Mouse (Mus musculus) cerebellum, postnatal 25 days (tissue): ENCODE data around the gene Galnt6.
"Not testable (repeated sequence)": the region's sequence is repeated elsewhere in the genome, so short reads cannot be mapped to it uniquely, and the experiment has no call there.

Source experiments
- DNase-seq, 2 experiments: peaks; one replicate each; pipeline ENCODE4 v3.0.0; 2021; ENCODE audit warnings: mixed read lengths in 2 of 2

Galnt6 gene

DNA sequence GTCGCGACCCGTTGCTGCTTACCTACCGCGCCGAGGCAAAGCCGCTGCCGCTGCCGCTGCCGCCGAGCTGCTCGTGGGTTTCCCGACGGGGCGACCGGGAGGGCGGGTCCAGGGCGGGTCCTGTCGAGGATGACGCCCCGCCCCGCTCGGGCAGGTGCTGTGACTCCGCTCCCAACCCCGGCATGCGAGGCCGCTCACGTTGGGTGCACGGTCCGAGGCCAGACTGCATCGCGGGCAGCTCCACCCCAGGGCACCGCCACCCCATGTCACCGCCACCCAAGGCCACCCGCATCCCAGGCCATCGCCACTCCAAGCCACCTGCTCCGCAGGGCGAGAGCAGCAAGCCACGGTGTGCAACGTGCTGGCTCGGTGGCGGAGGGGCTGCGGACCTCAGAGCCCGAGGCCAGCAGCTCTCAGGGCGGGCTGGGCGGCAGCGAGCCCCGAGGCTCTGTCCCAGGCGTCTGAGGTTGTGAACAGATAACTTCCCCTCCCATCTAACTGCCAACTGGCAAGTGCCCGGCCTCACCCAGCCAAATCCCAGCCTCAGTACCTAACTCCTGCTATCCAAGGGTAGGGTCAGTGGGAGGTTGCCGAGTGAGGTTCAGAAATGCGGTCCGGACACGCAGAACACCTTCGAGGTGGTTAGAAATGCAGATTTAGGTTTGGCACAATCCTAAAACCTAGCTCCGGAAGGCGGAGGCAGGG is at the start of gene Galnt6:
Galnt6 (minus strand) TSS at position 96 of the 705 bp plus-strand sequence.
- DNase-seq: peak in 1 of 2 experiments; percentile 28

DNA sequence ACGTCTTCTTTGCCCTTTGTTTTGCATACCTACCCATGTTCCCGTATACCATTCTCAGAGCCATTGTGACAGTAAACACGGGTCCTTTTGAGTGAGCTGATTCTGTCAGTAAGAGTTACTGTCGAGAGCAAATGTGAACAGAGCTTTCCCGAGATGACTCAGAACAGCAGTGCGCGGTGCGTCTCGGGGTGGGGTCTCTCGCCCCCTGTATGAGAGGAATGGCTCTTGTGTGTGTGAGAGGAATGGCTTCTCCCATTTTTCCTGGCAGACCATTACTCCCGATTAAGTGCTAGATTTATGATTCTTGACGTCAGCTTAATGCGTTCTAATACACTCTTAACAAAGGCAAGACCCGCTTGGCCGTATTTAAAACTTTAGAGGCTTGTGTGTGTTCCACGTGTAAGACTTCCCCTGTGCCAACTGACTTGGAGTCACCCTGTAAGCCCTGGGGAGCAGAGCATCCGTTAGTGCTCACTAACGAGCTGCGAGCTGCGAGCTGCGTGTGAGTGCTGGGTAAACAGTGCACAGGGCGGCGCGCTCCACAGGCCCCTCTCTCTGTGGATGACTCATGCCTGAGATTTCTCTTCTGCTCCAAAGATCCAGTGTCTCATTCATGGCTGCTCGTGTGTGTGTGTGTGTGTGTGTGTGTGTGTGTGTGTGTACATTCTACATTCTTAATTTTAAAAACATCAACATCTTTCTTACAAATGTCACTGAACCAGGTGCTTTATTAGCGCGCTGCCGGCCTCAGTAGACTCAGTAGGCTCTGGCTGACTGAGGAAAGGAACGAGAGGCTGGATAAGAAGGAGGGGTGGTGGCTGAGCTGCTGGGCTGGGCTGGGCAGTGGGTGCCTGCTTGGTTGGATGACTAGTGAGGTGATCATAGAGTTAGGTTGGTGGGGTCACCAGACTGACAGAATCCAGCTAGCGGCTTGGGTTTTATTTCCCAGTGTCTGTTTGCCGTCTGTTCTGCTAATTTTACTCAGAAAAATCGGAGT is 48.1 kb upstream of the Galnt6 start:
- peak in 1 of 2 experiments; percentile 43 for DNase-seq

DNA sequence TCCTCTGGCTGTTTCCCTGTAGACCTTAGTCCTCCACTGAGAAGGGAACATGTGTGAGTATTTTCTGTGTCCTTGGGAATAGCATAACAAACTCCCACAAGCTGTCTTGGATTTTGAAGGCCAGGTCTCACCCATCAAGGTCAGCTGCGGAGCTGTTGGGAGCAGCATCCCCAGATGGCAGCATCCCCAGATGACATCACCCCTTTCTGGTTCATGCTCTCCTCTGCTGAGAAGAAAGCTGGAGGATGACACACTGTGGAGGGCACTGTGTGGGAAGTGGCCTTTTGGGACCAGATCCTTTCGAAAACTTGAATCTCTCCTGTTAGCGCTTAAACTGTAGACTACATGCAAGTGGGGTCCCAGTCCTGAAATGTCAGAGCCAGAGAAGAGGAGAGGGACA is 47.2 kb upstream of the Galnt6 start:
- no peak for DNase-seq

DNA sequence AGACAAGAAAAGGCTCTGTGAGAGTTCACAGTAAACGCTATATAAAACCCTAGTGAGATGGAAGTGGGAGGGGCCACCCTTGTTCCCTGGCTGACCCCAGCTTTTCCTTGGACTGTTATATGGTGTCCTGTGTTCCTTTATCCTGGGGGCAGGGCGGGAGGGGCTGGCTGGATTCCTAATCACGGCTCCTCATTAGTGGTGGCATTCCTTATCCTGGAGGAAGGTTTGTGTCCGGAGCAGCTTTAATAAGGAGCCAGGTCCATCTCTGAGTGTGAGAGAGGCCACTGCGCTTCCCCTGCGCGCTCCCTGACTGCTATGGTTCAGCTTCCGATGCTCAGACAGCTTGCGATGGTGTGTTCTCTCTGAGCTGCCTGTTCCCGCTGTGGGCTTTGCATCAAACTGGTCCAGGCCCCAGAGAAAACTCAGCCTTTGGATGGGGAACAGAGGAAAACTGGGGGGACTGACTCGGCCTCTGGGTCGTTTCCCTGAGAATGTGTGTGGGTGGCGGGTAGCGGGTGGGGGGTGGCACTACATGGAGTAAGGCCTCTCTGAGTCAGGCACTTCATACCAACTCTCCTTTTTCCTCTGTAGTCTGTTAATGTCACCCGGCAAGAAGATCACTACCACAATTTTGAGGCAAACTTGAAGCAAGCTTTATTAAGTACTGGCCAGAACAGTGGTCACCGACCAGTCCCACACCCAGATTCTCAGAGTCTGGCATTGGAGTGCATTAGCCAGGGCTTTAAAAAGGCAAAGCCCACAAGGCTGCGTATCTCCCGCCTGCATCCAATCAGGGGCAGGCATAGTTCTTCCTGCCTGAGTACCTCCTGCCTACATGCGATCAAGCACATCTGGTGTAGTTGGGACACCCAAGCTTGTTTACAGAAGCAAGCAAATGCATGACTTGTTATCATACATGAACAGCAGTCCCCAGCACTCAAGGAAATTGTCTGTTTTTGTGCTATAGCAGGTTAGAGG is 46.3 kb upstream of the Galnt6 start:
- DNase-seq: no peak

DNA sequence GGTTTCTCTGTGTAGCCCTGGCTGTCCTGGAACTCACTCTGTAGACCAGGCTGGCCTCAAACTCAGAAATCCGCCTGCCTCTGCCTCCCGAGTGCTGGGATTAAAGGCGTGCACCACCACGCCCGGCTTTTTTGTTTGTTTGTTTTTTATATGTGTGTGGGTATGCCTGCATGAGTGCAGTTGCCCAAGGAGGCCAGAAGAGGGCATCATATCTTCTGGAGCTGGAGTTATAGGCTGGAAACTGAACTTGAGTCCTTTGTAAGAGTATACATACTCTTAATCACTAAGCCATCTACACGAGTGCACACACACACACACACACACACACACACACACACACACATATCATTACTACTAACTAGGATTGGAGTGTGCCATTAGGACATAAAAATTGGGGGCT is 44.7 kb upstream of the Galnt6 start:
- not testable (repeated sequence) for DNase-seq

DNA sequence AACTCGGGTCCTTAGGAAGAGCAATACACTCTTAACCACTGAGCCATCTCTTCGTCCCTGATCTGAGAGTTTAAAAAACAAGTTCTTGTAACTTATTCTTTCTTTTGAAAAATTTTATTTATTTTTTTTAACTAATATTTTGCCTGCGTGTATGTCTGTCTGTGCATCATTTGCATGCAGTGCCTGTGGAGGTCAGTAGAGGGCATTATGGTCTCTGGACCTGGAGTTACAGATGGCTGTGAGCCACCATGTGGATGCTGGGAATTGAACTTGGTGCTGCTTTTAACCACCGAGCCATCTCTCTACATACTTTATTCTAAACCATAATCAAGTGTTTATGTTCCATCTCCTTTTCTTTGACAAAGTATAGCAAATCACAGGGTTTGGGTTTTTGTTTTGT is 43.5 kb upstream of the Galnt6 start:
- no peak for DNase-seq

DNA sequence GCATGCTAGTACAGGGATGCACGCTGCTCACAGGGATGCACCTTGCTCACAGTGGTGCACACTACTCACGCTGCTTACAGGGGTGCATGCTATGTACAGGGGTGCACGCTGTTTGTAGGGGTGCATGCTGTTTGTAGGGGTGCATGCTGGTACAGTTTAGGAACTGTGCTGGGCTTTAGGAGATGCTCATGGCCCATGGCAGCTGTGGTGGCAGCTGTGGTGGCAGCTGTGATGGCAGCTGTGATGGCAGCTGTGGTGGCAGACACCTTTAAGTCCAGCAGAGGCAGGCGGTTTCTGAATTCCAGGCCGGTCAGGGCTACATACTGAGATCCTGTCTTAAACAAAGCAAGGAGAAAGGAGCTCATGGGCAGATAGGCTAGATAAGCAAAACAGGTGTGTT is 41.2 kb upstream of the Galnt6 start:
- no peak for DNase-seq

DNA sequence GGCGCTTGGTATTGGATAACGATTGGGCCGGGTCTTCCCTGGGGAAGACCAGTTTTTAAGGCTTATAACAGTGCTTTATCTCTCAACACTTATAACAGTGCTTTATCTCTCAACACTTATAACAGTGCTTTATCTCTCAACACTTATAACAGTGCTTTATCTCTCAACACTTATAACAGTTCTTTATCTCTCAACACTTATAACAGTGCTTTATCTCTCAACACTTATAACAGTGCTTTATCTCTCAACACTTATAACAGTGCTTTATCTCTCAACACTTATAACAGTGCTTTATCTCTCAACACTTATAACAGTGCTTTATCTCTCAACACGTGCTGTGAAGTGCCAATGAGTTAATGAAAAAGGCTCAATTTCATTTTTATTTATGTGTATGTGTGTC is 39.8 kb upstream of the Galnt6 start:
- DNase-seq: not testable (repeated sequence)

DNA sequence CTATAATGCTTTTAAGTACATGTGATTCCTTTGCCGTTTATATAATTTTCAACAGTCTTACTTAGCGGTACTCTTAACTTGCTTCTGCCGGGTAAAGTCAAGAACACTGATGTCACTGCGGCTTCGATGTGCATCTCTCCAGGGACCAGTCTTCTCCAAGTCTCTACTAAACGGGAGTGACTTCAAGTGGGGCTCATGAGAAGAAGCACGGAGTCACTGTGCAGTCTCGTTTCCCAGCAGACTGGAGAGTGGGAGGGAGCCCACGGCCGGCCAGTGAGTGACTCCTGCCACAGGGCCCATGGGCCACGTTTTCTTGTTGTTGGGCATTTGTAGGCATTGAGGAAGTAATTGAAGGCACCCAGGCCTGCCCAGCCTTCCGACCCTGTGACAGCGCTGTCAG is 38.7 kb upstream of the Galnt6 start:
- DNase-seq: no peak

DNA sequence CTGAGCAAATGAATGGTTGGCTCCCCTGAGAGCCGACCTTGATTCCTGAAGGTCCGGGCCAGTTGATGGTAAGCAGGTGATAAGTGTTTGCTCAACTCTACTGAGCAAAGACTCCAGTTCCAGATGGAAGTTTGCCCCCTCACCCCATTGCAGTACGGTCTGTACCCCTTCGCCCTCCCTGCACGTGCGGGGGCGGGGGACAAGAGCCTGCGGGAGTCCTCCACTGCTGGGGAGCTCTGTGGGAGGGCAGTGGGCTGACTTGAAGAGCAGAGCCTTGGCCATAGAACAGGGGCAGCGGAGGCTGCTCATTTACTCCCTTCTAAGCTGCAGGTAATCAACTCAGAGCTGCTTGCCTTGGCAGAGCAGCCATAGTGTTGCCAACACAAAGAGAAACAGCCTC is 37.6 kb upstream of the Galnt6 start:
- DNase-seq: no peak

DNA sequence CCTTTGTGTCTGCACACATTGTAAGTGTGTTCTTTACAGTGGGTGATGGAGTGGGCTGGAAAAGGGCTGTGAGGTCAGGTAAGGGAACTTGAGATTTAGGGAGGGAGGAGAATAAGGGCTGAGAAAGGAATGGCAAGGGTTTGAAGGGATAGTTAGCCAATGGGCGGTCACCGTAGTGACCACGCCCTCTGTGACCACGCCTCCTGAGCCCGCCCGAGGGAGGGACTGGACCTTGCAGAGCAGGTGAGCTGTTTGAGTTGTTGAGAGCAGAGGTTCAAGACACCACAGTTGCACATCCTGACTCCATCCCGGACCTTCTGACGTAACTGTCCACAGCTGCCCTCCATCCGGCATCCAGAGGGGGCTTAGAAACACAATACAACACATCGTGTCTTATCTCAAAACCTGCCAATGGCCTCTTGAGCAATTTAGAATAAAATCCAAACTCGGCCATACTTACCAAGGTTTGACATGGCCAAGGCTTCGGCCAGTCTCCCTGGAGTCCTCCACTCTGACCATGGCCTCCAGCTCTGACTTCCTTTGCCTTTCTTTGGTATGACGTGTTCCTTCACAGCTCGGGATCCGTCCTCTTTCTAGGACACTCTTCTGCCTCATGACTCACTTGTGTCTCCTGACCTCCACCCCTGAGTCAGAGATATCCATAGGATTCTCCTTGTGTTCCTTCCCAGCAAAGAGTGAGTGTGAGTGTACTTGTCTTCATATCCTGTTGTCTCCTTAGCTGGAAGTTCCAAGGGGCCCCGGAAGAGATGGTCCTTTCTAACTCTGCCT is 35.2 kb upstream of the Galnt6 start:
- DNase-seq: no peak

DNA sequence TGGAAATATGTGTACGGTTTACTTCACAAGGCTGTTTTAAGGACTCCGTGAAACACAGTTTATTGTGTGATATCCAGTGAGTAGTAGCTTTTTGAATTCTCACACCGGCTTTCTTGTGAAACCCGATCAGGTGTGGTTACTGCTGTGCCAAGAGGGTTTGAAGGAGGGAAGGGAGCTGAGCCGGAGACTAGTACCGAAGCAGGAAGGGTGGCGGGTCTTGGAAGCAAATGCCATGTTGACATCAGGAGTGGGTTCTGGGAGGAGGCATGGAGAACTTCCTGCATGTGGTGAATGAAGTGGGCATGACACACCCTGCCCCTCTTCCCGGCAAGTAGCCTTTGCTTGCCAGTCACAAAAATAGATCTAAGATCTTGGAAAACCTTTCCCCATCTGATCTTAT is 33.5 kb upstream of the Galnt6 start:
- peak in 1 of 2 experiments; percentile 19 for DNase-seq

DNA sequence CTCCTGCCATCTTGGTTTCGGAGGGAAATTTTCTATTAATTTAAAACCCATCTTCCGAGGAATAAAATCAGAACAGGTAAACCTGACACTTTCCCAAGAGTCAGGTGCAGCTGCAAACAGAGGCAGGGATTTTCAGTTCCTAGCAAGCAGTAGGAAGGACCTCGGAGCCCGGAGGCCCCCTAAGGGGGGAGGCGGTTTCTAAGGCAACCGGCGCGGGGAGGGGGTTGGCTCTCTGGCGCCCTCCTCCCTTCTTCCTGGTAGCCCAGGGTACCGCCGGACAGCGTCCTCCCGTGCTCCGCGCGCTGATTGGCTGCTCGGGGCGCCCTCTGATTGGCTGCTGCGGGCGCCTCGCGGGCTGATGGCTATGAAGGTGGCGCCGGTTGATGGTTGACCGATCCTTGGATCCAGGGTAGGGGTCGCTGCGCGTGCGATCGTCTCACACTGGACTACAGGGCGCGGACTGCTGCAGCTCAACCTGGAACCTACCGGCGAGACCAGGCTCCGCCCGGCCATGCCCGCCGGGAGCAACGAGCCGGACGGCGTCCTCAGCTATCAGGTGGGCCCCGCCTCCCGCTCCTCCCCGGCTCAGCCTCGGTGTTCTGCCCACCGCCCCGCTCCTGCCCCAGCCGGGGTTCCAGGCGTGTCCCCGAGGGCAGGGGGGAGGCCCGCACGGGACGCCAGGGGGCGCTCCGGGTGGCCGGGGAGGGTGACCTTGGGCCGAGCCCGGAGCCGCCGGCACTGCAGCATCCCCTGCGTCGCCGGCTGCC is 32.4 kb upstream of the Galnt6 start, which contains the start of gene Slc4a8:
Slc4a8 (plus strand) TSS at position 329 of the 767 bp plus-strand sequence.
- peak; percentile 94 to 97 for DNase-seq

DNA sequence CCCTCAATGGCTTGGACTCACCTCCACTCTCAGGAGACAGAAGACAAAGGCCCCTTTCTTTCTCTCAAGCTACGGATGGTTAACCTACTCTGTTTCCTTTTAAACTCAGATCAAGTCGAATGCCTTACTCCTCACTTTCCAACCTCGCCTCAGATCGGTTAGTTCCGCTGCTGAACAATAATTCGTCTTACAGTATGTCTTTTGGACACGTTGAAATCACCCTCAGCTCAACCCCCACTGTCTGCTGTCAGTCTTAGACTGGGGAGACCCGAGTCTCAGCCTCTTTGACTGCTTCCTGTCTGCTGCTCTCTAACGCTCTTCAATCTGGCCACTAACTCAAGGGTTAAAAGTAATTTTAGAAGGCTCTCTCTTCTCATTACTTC is 31.9 kb upstream of the Galnt6 start:
- peak in 1 of 2 experiments; percentile 28 for DNase-seq

DNA sequence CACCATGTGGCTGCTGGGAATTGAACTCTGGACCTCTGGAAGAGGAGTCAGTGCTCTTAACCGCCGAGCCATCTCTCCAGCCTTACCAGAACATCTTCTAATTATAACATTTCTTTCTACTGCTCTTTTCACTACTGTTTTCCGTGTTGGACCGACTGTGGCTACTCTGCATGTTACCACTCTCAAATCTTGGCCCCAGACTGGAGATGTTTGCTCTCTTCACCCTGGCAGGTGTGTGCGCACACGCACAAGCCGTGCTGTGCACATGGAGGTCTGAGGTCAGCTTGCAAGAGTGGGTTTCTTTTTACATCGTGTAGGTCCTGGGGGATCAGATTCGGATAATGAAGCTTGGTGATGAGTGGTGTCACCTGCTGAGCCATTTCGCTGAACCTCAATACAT is 30.1 kb upstream of the Galnt6 start:
- DNase-seq: no peak

DNA sequence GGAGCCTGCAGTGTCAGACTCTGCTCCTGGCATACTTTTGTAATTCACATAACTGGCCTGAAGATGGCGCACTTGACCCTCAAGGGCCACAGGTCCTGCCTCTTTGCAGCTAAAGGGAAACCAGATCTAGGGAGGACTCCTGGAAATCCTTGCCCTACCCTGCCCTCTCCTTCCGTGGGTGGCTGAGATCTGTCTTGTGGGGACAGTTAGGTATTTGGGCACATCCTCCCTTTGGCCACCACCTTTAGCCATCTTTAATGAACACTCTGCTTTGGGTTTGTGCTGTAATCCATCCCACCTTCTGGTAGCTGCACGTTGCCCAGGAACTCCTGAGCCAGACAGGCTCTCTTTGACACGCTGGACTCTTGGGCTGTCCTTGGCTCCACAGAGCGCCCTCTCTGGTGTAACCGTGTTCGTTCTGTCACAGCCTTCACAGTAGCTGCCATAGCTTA is 28.4 kb upstream of the Galnt6 start:
- peak; percentile 77 to 81 for DNase-seq

DNA sequence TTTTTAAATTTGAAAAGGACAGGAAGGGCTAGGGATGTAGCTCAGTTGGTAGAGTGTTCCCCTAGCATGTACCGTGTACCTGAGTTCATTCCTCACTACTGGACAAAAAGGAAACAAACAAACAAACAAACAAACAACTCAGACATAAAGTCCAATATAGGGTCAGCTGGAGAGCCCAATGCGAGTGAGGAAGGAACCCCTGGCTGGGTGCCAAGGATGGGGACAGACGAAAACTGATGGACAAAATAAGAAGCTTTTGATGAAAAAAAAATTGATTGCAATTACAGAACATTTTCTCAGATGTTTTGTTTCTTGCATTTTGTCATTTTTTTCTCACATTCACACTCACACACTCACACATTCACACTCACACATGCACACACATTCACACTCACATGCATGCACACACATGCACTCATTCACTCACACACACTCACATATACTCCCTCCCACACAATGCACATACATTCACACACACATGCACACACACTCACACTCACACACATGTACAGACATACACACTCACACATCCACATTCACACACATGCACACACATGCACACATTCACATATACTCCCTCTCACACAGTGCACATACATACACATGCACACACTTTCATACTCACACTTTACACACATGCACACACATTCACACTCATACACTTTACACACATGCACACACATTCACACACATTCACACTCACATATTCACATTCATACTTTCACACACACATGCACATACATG is 26.9 kb upstream of the Galnt6 start:
- DNase-seq: peak in 1 of 2 experiments; percentile 44

DNA sequence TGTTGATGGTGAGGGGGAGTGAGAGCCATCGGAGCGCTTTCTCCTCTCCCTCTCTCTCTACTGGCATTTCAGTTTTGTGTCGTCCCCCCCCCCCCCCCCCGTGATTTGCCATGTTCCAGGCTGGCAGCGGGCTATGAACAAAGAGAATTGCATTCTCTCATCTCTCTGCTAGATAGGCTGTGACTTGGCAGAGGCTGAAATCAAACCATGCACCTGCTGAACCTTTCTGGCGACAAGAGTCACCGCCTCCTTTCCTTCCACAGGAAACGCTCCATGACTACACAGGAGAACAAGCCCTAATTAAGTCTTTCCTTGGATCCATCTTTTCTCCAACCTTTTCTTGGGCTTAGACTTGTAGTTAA is 26.3 kb upstream of the Galnt6 start:
- no peak for DNase-seq

DNA sequence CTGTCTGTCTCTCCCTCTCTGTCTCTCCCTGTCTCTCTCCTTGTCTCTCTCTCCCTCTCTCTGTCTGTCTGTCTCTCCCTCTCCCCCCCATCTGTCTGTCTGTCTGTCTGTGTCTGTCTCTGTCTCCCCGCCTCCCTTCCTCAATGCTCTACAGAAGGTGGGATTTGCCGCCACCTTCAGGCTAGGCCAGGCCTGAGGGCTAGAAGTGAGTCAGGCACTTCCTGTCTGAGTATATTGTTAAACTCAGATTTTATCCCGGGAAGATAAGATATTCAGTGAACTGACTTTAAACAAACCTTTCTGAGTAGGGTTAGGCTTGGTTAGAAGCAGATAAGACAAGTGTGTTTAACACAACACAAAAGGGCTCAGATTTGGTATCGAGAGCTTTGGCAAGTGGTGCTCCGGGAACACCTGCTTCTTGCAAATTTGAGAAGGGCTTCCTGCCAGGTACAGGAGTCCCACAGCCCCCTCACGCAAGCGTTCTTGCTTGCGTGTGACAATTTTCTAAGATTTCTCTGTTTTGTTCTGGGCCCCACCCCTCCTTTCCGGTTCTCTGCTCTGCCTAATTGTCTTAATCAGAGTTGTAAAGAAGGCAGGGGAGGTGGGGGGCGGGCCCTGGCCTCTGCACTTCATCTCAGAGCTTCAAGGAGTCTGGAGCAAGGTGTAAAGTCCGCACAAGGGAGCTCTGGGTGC is 25.8 kb upstream of the Galnt6 start:
- peak in 1 of 2 experiments; percentile 37 for DNase-seq
